Mouse (Mus musculus) midbrain, embryonic 10.5 days (tissue): ENCODE measurements around the gene Defb23. TPM values are rescaled to one million over a fixed set of nuclear protein-coding genes. Genes with fewer than 3 reads are reported as not detected.

Source experiments
- DNase-seq: peaks from one replicate; pipeline ENCODE4 v3.0.0-alpha.2; 2017; ENCODE audit warnings: low spot score
- H3K27ac ChIP-seq: fragments of 300-500 bp; sonication (generic); replicated peaks from 2 replicates; pipeline ENCODE4 v1.5.1; 2016; ENCODE audit warnings: mild to moderate bottlenecking
- H3K27me3 ChIP-seq: fragments of 300-500 bp; sonication (generic); 2 replicates; pipeline ENCODE4 v1.6.1; 2016; ENCODE audit warnings: low read depth, mild to moderate bottlenecking; ENCODE audit not compliant: poor library complexity, severe bottlenecking
- H3K36me3 ChIP-seq: fragments of 300-500 bp; sonication (generic); 2 replicates; pipeline ENCODE4 v1.6.1; 2016; ENCODE audit warnings: mild to moderate bottlenecking, moderate library complexity
- H3K4me1 ChIP-seq: fragments of 300-500 bp; sonication (generic); 2 replicates; pipeline ENCODE4 v1.6.1; 2016
- H3K4me3 ChIP-seq: fragments of 300-500 bp; sonication (generic); 2 replicates; pipeline ENCODE4 v1.5.1; 2016; ENCODE audit warnings: mild to moderate bottlenecking, moderate library complexity
- H3K9me3 ChIP-seq: fragments of 300-500 bp; sonication (generic); replicated peaks from 2 replicates; pipeline ENCODE4 v1.6.1; 2016; ENCODE audit warnings: mild to moderate bottlenecking
- WGBS: fragments of 180-500 bp; shearing (Covaris S2); methylation state at CpG from one replicate; pipeline ENCODE4 v1.1.7; 2016; 5-methylcytosine and 5-hydroxymethylcytosine counted together
- polyA plus RNA-seq: library from polyadenylated mRNA; unstranded; fragments of >200 nt; fragmentation: Nextera tagmentation; extraction: Ambion mirVana; gene quantifications from 2 replicates; pipeline ENCODE4 v1.2.1, GENCODE M21; 2016

The Defb23 gene
- polyA plus RNA-seq, 1 experiment from 2014 or later, result not detected

- no peaks in the 10 kb centered on the region for H3K27me3 ChIP-seq
- H3K4me3 ChIP-seq, result no peak overlapping the region
- H3K4me1 ChIP-seq, result no peaks in the 10 kb centered on the region
- no peaks in the 10 kb centered on the region for H3K36me3 ChIP-seq
- no peaks in the 10 kb centered on the region for H3K9me3 ChIP-seq
- 41% methylated on average over 7 of the region's 7 CpGs for WGBS
- peak; percentile 19 for DNase-seq
- H3K27ac ChIP-seq, result no peak overlapping the region
These were observed 6.6 kb upstream of the Defb23 start for GRCm38 (mm10) chr2:152470973-152471372.

GRCm38 (mm10) chr2:152459241-152459640 lies 5.2 kb downstream of the Defb23 start:
- no peak overlapping the region for H3K4me3 ChIP-seq
- no peak for DNase-seq
- H3K36me3 ChIP-seq, result no peaks in the 10 kb centered on the region
- 85% methylated on average over 13 of the region's 13 CpGs for WGBS
- H3K4me1 ChIP-seq, result no peaks in the 10 kb centered on the region
- H3K27ac ChIP-seq, result no peak overlapping the region
- no peaks in the 10 kb centered on the region for H3K27me3 ChIP-seq
- H3K9me3 ChIP-seq, result no peaks in the 10 kb centered on the region

GRCm38 (mm10) chr2:152452101-152452781 lies 12.2 kb downstream of the Defb23 start:
- DNase-seq, result no peak
- H3K36me3 ChIP-seq, result no peaks in the 10 kb centered on the region
- WGBS, result 79% methylated on average over 4 of the region's 4 CpGs

GRCm38 (mm10) chr2:152450241-152450640 lies 14.2 kb downstream of the Defb23 start:
- no peak overlapping the region for H3K27ac ChIP-seq
- 8% methylated on average over 5 of the region's 5 CpGs for WGBS
- no peaks in the 10 kb centered on the region for H3K9me3 ChIP-seq
- peak; percentile 59 for DNase-seq
- no peak overlapping the region for H3K4me3 ChIP-seq
- no peaks in the 10 kb centered on the region for H3K36me3 ChIP-seq
- H3K4me1 ChIP-seq, result peaks cover 15% of the 10 kb centered on the region
- no peaks in the 10 kb centered on the region for H3K27me3 ChIP-seq

More at GRCm38 (mm10) chr2:152452101-152452781, 12.2 kb downstream of the Defb23 start:
- peaks cover 11% of the 10 kb centered on the region for H3K4me1 ChIP-seq
- no peak overlapping the region for H3K4me3 ChIP-seq
- H3K9me3 ChIP-seq, result no peaks in the 10 kb centered on the region
- no peak overlapping the region for H3K27ac ChIP-seq
- H3K27me3 ChIP-seq, result no peaks in the 10 kb centered on the region

GRCm38 (mm10) chr2:152447461-152447860 lies 17.0 kb downstream of the Defb23 start:
- no peak overlapping the region for H3K27ac ChIP-seq
- WGBS, result 61% methylated on average over 5 of the region's 5 CpGs
- no peaks in the 10 kb centered on the region for H3K9me3 ChIP-seq
- no peak for DNase-seq
- H3K27me3 ChIP-seq, result no peaks in the 10 kb centered on the region
- no peak overlapping the region for H3K4me3 ChIP-seq
- peaks cover 18% of the 10 kb centered on the region for H3K4me1 ChIP-seq
- H3K36me3 ChIP-seq, result no peaks in the 10 kb centered on the region

- Histone ChIP-seq H3K4me3 (no peak overlapping the region), H3K27ac (no peak overlapping the region), H3K4me1 (peaks cover 18% of the 10 kb centered on the region), H3K36me3 (no peaks in the 10 kb centered on the region), H3K27me3 (no peaks in the 10 kb centered on the region), H3K9me3 (no peaks in the 10 kb centered on the region)
- no peak for DNase-seq
- WGBS, result 79% methylated on average over 2 of the region's 2 CpGs
These were observed 17.8 kb downstream of the Defb23 start for GRCm38 (mm10) chr2:152446642-152447041.

GRCm38 (mm10) chr2:152443281-152443680 lies 21.1 kb downstream of the Defb23 start:
- no peaks in the 10 kb centered on the region for H3K27me3 ChIP-seq
- 90% methylated on average over 8 of the region's 8 CpGs for WGBS
- H3K36me3 ChIP-seq, result no peaks in the 10 kb centered on the region
- no peak overlapping the region for H3K27ac ChIP-seq
- peaks cover 11% of the 10 kb centered on the region for H3K4me1 ChIP-seq
- no peaks in the 10 kb centered on the region for H3K9me3 ChIP-seq
- H3K4me3 ChIP-seq, result no peak overlapping the region
- DNase-seq, result no peak

- Histone ChIP-seq H3K4me3 (no peak overlapping the region), H3K27me3 (no peaks in the 10 kb centered on the region), H3K4me1 (peaks cover 12% of the 10 kb centered on the region), H3K9me3 (no peaks in the 10 kb centered on the region), H3K27ac (no peak overlapping the region), H3K36me3 (no peaks in the 10 kb centered on the region)
- WGBS, result 77% methylated on average over 4 of the region's 4 CpGs
- DNase-seq, result no peak
These were observed 22.1 kb downstream of the Defb23 start for GRCm38 (mm10) chr2:152442322-152442721.

GRCm38 (mm10) chr2:152439833-152440232 lies 24.6 kb downstream of the Defb23 start:
- no peak for DNase-seq
- no peak overlapping the region for H3K27ac ChIP-seq
- WGBS, result 79% methylated on average over 2 of the region's 2 CpGs

GRCm38 (mm10) chr2:152438963-152439362 lies 25.5 kb downstream of the Defb23 start:
- H3K27ac ChIP-seq, result no peak overlapping the region
- DNase-seq, result no peak
- peaks cover 8% of the 10 kb centered on the region; the same call in 1 of the 2 replicates for H3K27me3 ChIP-seq
- WGBS, result 56% methylated on average over 1 of the region's 1 CpGs
- H3K4me3 ChIP-seq, result no peak overlapping the region
- peaks cover 10% of the 10 kb centered on the region for H3K4me1 ChIP-seq
- H3K9me3 ChIP-seq, result no peaks in the 10 kb centered on the region
- no peaks in the 10 kb centered on the region for H3K36me3 ChIP-seq

More at GRCm38 (mm10) chr2:152439833-152440232, 24.6 kb downstream of the Defb23 start:
- Histone ChIP-seq H3K9me3 (no peaks in the 10 kb centered on the region), H3K36me3 (no peaks in the 10 kb centered on the region), H3K27me3 (peaks cover 8% of the 10 kb centered on the region; the same call in 1 of the 2 replicates), H3K4me1 (peaks cover 10% of the 10 kb centered on the region), H3K4me3 (no peak overlapping the region)

GRCm38 (mm10) chr2:152436983-152437860 lies 27.2 kb downstream of the Defb23 start:
- H3K4me1 ChIP-seq, result peaks cover 15% of the 10 kb centered on the region
- DNase-seq, result peak; percentile 86
- no peaks in the 10 kb centered on the region for H3K36me3 ChIP-seq
- H3K4me3 ChIP-seq, result peak overlapping the region; percentile 53
- peak overlapping the region; percentile 81 for H3K27ac ChIP-seq
- no peaks in the 10 kb centered on the region for H3K9me3 ChIP-seq
- H3K27me3 ChIP-seq, result peaks cover 8% of the 10 kb centered on the region; the same call in 1 of the 2 replicates
- 2% methylated on average over 23 of the region's 23 CpGs for WGBS

GRCm38 (mm10) chr2:152436405-152436901 lies 28.0 kb downstream of the Defb23 start:
- Histone ChIP-seq H3K36me3 (no peaks in the 10 kb centered on the region), H3K27ac (no peak overlapping the region), H3K4me3 (no peak overlapping the region), H3K27me3 (peaks cover 8% of the 10 kb centered on the region; the same call in 1 of the 2 replicates), H3K9me3 (no peaks in the 10 kb centered on the region), H3K4me1 (peaks cover 15% of the 10 kb centered on the region)
- WGBS, result 83% methylated on average over 7 of the region's 7 CpGs
- no peak for DNase-seq
